Mouse (Mus musculus): ENCODE measurements around the gene Pbp2.

Gene Pbp2

GRCm38 (mm10) chr6:135316141-135316540 lies 5.9 kb upstream of the Pbp2 start:
- no peaks in the 10 kb centered on the region for H3K36me3 ChIP-seq (ENCODE audit: insufficient read depth, low read length)
- peaks cover 14% of the 10 kb centered on the region for H3K4me1 ChIP-seq (replicated peaks; ENCODE audit: low read depth, low read length)
- H3K9me3 ChIP-seq (ENCODE audit: low read length) = no peaks in the 10 kb centered on the region
- H3K27me3 ChIP-seq (ENCODE audit: insufficient read depth, low read length) = no peaks in the 10 kb centered on the region
- TF ChIP-seq CTCF (conservative IDR thresholded peaks at IDR 0.05; ENCODE audit: low read length) (no peak), NANOG (IDR thresholded peaks at IDR 0.05; ENCODE audit: borderline replicate concordance, low read length) (no peak), POU5F1 (IDR thresholded peaks at IDR 0.05; ENCODE audit: borderline replicate concordance, low read length) (no peak)
- no peak overlapping the region for H3K4me3 ChIP-seq (replicated peaks; ENCODE audit: low read length)

- Histone ChIP-seq H3K27me3 (ENCODE audit: insufficient read depth, low read length) (0 out of 2 replicates have a peak, but pooled peaks cover 6% of the 10 kb centered on the region), H3K4me3 (replicated peaks; ENCODE audit: low read length) (no peak overlapping the region), H3K4me1 (replicated peaks; ENCODE audit: low read depth, low read length) (peaks cover 21% of the 10 kb centered on the region), H3K36me3 (ENCODE audit: insufficient read depth, low read length) (no peaks in the 10 kb centered on the region), H3K9me3 (ENCODE audit: low read length) (no peaks in the 10 kb centered on the region)
- no peak for TF ChIP-seq POU5F1 (IDR thresholded peaks at IDR 0.05; ENCODE audit: borderline replicate concordance, low read length)
- TF ChIP-seq CTCF (conservative IDR thresholded peaks at IDR 0.05; ENCODE audit: low read length) = no peak
- TF ChIP-seq NANOG (IDR thresholded peaks at IDR 0.05; ENCODE audit: borderline replicate concordance, low read length) = no peak
Measured at GRCm38 (mm10) chr6:135313981-135314380, 3.8 kb upstream of the Pbp2 start.

- Histone ChIP-seq H3K36me3 (ENCODE audit: insufficient read depth, low read length) (no peaks in the 10 kb centered on the region), H3K4me1 (replicated peaks; ENCODE audit: low read depth, low read length) (peaks cover 21% of the 10 kb centered on the region), H3K4me3 (replicated peaks; ENCODE audit: low read length) (no peak overlapping the region), H3K9me3 (ENCODE audit: low read length) (peaks cover 5% of the 10 kb centered on the region; the same call in 1 of the 2 replicates), H3K27me3 (ENCODE audit: insufficient read depth, low read length) (0 out of 2 replicates have a peak, but pooled peaks cover 6% of the 10 kb centered on the region)
- TF ChIP-seq POU5F1 (IDR thresholded peaks at IDR 0.05; ENCODE audit: borderline replicate concordance, low read length) = no peak
- TF ChIP-seq CTCF (conservative IDR thresholded peaks at IDR 0.05; ENCODE audit: low read length) = no peak
- no peak for TF ChIP-seq NANOG (IDR thresholded peaks at IDR 0.05; ENCODE audit: borderline replicate concordance, low read length)
Measured at GRCm38 (mm10) chr6:135312038-135312437, 1.8 kb upstream of the Pbp2 start.

GRCm38 (mm10) chr6:135304576-135305260 lies 5.5 kb downstream of the Pbp2 start:
- TF ChIP-seq CTCF (conservative IDR thresholded peaks at IDR 0.05; ENCODE audit: low read length) (no peak), NANOG (IDR thresholded peaks at IDR 0.05; ENCODE audit: borderline replicate concordance, low read length) (no peak), POU5F1 (IDR thresholded peaks at IDR 0.05; ENCODE audit: borderline replicate concordance, low read length) (no peak)
- Histone ChIP-seq H3K4me3 (replicated peaks; ENCODE audit: low read length) (no peak overlapping the region), H3K4me1 (replicated peaks; ENCODE audit: low read depth, low read length) (peaks cover 2% of the 10 kb centered on the region; the same call in 1 of the 2 replicates), H3K9me3 (ENCODE audit: low read length) (peaks cover 5% of the 10 kb centered on the region; the same call in 1 of the 2 replicates), H3K36me3 (ENCODE audit: insufficient read depth, low read length) (no peaks in the 10 kb centered on the region), H3K27me3 (ENCODE audit: insufficient read depth, low read length) (peaks cover 31% of the 10 kb centered on the region)

- TF ChIP-seq NANOG (IDR thresholded peaks at IDR 0.05; ENCODE audit: borderline replicate concordance, low read length) (no peak), POU5F1 (IDR thresholded peaks at IDR 0.05; ENCODE audit: borderline replicate concordance, low read length) (no peak), CTCF (conservative IDR thresholded peaks at IDR 0.05; ENCODE audit: low read length) (no peak)
- peaks cover 42% of the 10 kb centered on the region for H3K27me3 ChIP-seq (ENCODE audit: insufficient read depth, low read length)
- no peak overlapping the region for H3K4me3 ChIP-seq (replicated peaks; ENCODE audit: low read length)
- H3K4me1 ChIP-seq (replicated peaks; ENCODE audit: low read depth, low read length) = no peaks in the 10 kb centered on the region
- no peaks in the 10 kb centered on the region for H3K36me3 ChIP-seq (ENCODE audit: insufficient read depth, low read length)
- no peaks in the 10 kb centered on the region for H3K9me3 ChIP-seq (ENCODE audit: low read length)
Measured at GRCm38 (mm10) chr6:135302421-135303125, 7.6 kb downstream of the Pbp2 start.

GRCm38 (mm10) chr6:135300469-135300868 lies 9.7 kb downstream of the Pbp2 start:
- Histone ChIP-seq H3K4me3 (replicated peaks; ENCODE audit: low read length) (no peak overlapping the region), H3K36me3 (ENCODE audit: insufficient read depth, low read length) (no peaks in the 10 kb centered on the region), H3K4me1 (replicated peaks; ENCODE audit: low read depth, low read length) (no peaks in the 10 kb centered on the region; the same call in 1 of the 2 replicates), H3K9me3 (ENCODE audit: low read length) (no peaks in the 10 kb centered on the region), H3K27me3 (ENCODE audit: insufficient read depth, low read length) (peaks cover 53% of the 10 kb centered on the region)
- TF ChIP-seq NANOG (IDR thresholded peaks at IDR 0.05; ENCODE audit: borderline replicate concordance, low read length) (no peak), CTCF (conservative IDR thresholded peaks at IDR 0.05; ENCODE audit: low read length) (no peak), POU5F1 (IDR thresholded peaks at IDR 0.05; ENCODE audit: borderline replicate concordance, low read length) (no peak)

- peaks cover 50% of the 10 kb centered on the region for H3K27me3 ChIP-seq (ENCODE audit: insufficient read depth, low read length)
- no peaks in the 10 kb centered on the region; the same call in 1 of the 2 replicates for H3K4me1 ChIP-seq (replicated peaks; ENCODE audit: low read depth, low read length)
- no peak overlapping the region for H3K4me3 ChIP-seq (replicated peaks; ENCODE audit: low read length)
- TF ChIP-seq NANOG (IDR thresholded peaks at IDR 0.05; ENCODE audit: borderline replicate concordance, low read length) (no peak), POU5F1 (IDR thresholded peaks at IDR 0.05; ENCODE audit: borderline replicate concordance, low read length) (no peak), CTCF (conservative IDR thresholded peaks at IDR 0.05; ENCODE audit: low read length) (no peak)
- H3K9me3 ChIP-seq (ENCODE audit: low read length) = peaks cover 3% of the 10 kb centered on the region; the same call in 1 of the 2 replicates
- no peaks in the 10 kb centered on the region for H3K36me3 ChIP-seq (ENCODE audit: insufficient read depth, low read length)
Measured at GRCm38 (mm10) chr6:135299024-135299550, 11.1 kb downstream of the Pbp2 start.

- Histone ChIP-seq H3K36me3 (ENCODE audit: insufficient read depth, low read length) (no peaks in the 10 kb centered on the region), H3K27me3 (ENCODE audit: insufficient read depth, low read length) (peaks cover 47% of the 10 kb centered on the region), H3K4me3 (replicated peaks; ENCODE audit: low read length) (no peak overlapping the region), H3K9me3 (ENCODE audit: low read length) (peaks cover 13% of the 10 kb centered on the region), H3K4me1 (replicated peaks; ENCODE audit: low read depth, low read length) (no peaks in the 10 kb centered on the region; the same call in 1 of the 2 replicates)
- no peak for TF ChIP-seq POU5F1 (IDR thresholded peaks at IDR 0.05; ENCODE audit: borderline replicate concordance, low read length)
- TF ChIP-seq CTCF (conservative IDR thresholded peaks at IDR 0.05; ENCODE audit: low read length) = no peak
- no peak for TF ChIP-seq NANOG (IDR thresholded peaks at IDR 0.05; ENCODE audit: borderline replicate concordance, low read length)
Measured at GRCm38 (mm10) chr6:135297570-135297969, 12.6 kb downstream of the Pbp2 start.

All from E14TG2a.4 (cell line).